Comparison of ENCODE assay signal across 15 mouse cellular contexts in genomic region chr2:137436161-137436560, GRCm38 (mm10).
DNase-seq lines count a peak whose midpoint lies in the region; ATAC-seq and TF ChIP-seq lines count a peak whose summit lies in the region.
"Had no signal": no experiment of that assay in that cellular context is flagged by ENCODE, and none has a peak within 500 bp of the region (broad histone marks: within the 10 kb centered on the region; RNA-seq: fewer than 3 reads in every experiment).

No protein-coding gene starts in this region.

- peak; percentile 30 for DNase-seq in embryonic facial prominence, embryonic 11.5 days (ENCODE audit: low spot score)
- DNase-seq in embryonic facial prominence, embryonic 10.5 days (ENCODE audit: low spot score), result no peak
- DNase-seq in urinary bladder, postnatal 14 days (ENCODE audit: low spot score), result peak; percentile 6
- DNase-seq in urinary bladder, postnatal 36 days (ENCODE audit: low spot score in 2 of 2), result no peak
- DNase-seq in heart, postnatal 0 days (ENCODE audit: low spot score), result peak; percentile 23
- DNase-seq in forebrain, embryonic 10.5 days (ENCODE audit: extremely low spot score, low spot score), result no peak
- no peak for DNase-seq in right cerebral cortex, postnatal 36 days (ENCODE audit: low spot score in 2 of 2)
- no peak for DNase-seq in adrenal gland, postnatal 36 days
- DNase-seq: cerebellum, postnatal 10 days; kidney, adult 8-10 months; liver, embryonic 13.5 days; right cerebral cortex, postnatal 4 days had no signal

- no peak for ATAC-seq in embryonic facial prominence, embryonic 11.5 days (replicated peaks; ENCODE audit: insufficient number of reproducible peaks, low FRiP score, low TSS enrichment, low read depth)
- peak; percentile 49; the same call in 1 of the 2 replicates for ATAC-seq in heart, postnatal 0 days (ENCODE audit: insufficient read depth, low read depth)

- H3K27ac ChIP-seq in embryonic facial prominence, embryonic 11.5 days (replicated peaks; ENCODE audit: low read depth, low read length), result no peak overlapping the region
- H3K27ac ChIP-seq in embryonic facial prominence, embryonic 10.5 days (replicated peaks), result no peak overlapping the region
- H3K27ac ChIP-seq in heart, postnatal 0 days (ENCODE audit: low read depth), result no peak overlapping the region
- H3K27ac ChIP-seq in forebrain, embryonic 10.5 days, result no peak overlapping the region
- H3K27ac ChIP-seq: hindbrain, embryonic 12.5 days; liver, embryonic 13.5 days; macrophage had no signal

- no peak overlapping the region for H3K9ac ChIP-seq in embryonic facial prominence, embryonic 11.5 days (replicated peaks; ENCODE audit: low read length)
- no peak overlapping the region for H3K9ac ChIP-seq in heart, postnatal 0 days (replicated peaks; ENCODE audit: low read depth, low read length)
- H3K9ac ChIP-seq: hindbrain, embryonic 12.5 days; liver, embryonic 13.5 days had no signal

- H3K27me3 ChIP-seq in embryonic facial prominence, embryonic 11.5 days (ENCODE audit: control insufficient read depth, insufficient read depth, low read length), result no peaks in the 10 kb centered on the region
- no peaks in the 10 kb centered on the region for H3K27me3 ChIP-seq in embryonic facial prominence, embryonic 10.5 days (replicated peaks; ENCODE audit: low read depth, poor library complexity, severe bottlenecking)
- H3K27me3 ChIP-seq in heart, postnatal 0 days (ENCODE audit: control insufficient read depth, insufficient read depth, low read length), result no peaks in the 10 kb centered on the region
- H3K27me3 ChIP-seq in forebrain, embryonic 10.5 days (ENCODE audit: poor library complexity, severe bottlenecking), result no peaks in the 10 kb centered on the region
- H3K27me3 ChIP-seq: hindbrain, embryonic 12.5 days; liver, embryonic 13.5 days had no signal

- no peak overlapping the region for H3K4me2 ChIP-seq in embryonic facial prominence, embryonic 11.5 days (ENCODE audit: low read depth, low read length)
- H3K4me2 ChIP-seq in heart, postnatal 0 days (ENCODE audit: low read depth, low read length), result no peak overlapping the region
- H3K4me2 ChIP-seq: hindbrain, embryonic 12.5 days; liver, embryonic 13.5 days had no signal

- no peak overlapping the region for H3K4me3 ChIP-seq in embryonic facial prominence, embryonic 11.5 days (ENCODE audit: low read depth, low read length)
- H3K4me3 ChIP-seq in embryonic facial prominence, embryonic 10.5 days, result no peak overlapping the region
- no peak overlapping the region for H3K4me3 ChIP-seq in heart, postnatal 0 days (ENCODE audit: low read depth, low read length)
- H3K4me3 ChIP-seq in forebrain, embryonic 10.5 days, result no peak overlapping the region
- H3K4me3 ChIP-seq: erythroblast, embryonic 14.5 days; hindbrain, embryonic 12.5 days; liver, embryonic 13.5 days had no signal

- H3K9me3 ChIP-seq in embryonic facial prominence, embryonic 11.5 days (replicated peaks; ENCODE audit: control insufficient read depth, low read length), result no peaks in the 10 kb centered on the region
- no peaks in the 10 kb centered on the region for H3K9me3 ChIP-seq in embryonic facial prominence, embryonic 10.5 days
- H3K9me3 ChIP-seq in heart, postnatal 0 days (replicated peaks; ENCODE audit: control insufficient read depth, low read length), result no peaks in the 10 kb centered on the region
- H3K9me3 ChIP-seq in forebrain, embryonic 10.5 days, result no peaks in the 10 kb centered on the region
- H3K9me3 ChIP-seq: hindbrain, embryonic 12.5 days; liver, embryonic 13.5 days had no signal

- H3K4me1 ChIP-seq in embryonic facial prominence, embryonic 11.5 days (ENCODE audit: control insufficient read depth, insufficient read depth, low read length), result no peaks in the 10 kb centered on the region
- peaks cover 15% of the 10 kb centered on the region for H3K4me1 ChIP-seq in embryonic facial prominence, embryonic 10.5 days
- peaks cover 13% of the 10 kb centered on the region; the same call in 1 of the 2 replicates for H3K4me1 ChIP-seq in heart, postnatal 0 days (ENCODE audit: control insufficient read depth, insufficient read depth)
- peaks cover 11% of the 10 kb centered on the region for H3K4me1 ChIP-seq in forebrain, embryonic 10.5 days
- H3K4me1 ChIP-seq: liver, embryonic 13.5 days had no signal

- WGBS in embryonic facial prominence, embryonic 11.5 days, result 56% methylated on average over 4 of the region's 4 CpGs
- WGBS in embryonic facial prominence, embryonic 10.5 days, result 66% methylated on average over 4 of the region's 4 CpGs
- 21% methylated on average over 4 of the region's 4 CpGs for WGBS in heart, postnatal 0 days
- WGBS in forebrain, embryonic 10.5 days, result 79% methylated on average over 4 of the region's 4 CpGs

- no peaks in the 10 kb centered on the region for H3K36me3 ChIP-seq in embryonic facial prominence, embryonic 11.5 days (replicated peaks; ENCODE audit: control insufficient read depth, insufficient read depth, low read depth, low read length)
- no peaks in the 10 kb centered on the region for H3K36me3 ChIP-seq in embryonic facial prominence, embryonic 10.5 days (replicated peaks)
- no peaks in the 10 kb centered on the region for H3K36me3 ChIP-seq in heart, postnatal 0 days (replicated peaks; ENCODE audit: control insufficient read depth, insufficient read depth, low read length)
- H3K36me3 ChIP-seq in forebrain, embryonic 10.5 days (replicated peaks), result no peaks in the 10 kb centered on the region
- H3K36me3 ChIP-seq: hindbrain, embryonic 12.5 days; liver, embryonic 13.5 days had no signal

- TF ChIP-seq EP300 in heart, postnatal 0 days (IDR thresholded peaks at IDR 0.05; ENCODE audit: low read depth), result no peak

- TF ChIP-seq CTCF in heart, postnatal 0 days (IDR thresholded peaks at IDR 0.05; ENCODE audit: low read depth), result no peak

Comparison
In these comparisons a context has a peak if more than half of its experiments do, and no peak if none do; other contexts are left out.
1. DNase-seq: peak in embryonic facial prominence, embryonic 11.5 days (single experiment), urinary bladder, postnatal 14 days (single experiment) and heart, postnatal 0 days (single experiment); none in embryonic facial prominence, embryonic 10.5 days (single experiment), urinary bladder, postnatal 36 days (0 of 2), forebrain, embryonic 10.5 days (single experiment), right cerebral cortex, postnatal 36 days (0 of 2) and adrenal gland, postnatal 36 days (0 of 2).